8 mouse cellular contexts compared by ENCODE assay signal in the genomic region with DNA sequence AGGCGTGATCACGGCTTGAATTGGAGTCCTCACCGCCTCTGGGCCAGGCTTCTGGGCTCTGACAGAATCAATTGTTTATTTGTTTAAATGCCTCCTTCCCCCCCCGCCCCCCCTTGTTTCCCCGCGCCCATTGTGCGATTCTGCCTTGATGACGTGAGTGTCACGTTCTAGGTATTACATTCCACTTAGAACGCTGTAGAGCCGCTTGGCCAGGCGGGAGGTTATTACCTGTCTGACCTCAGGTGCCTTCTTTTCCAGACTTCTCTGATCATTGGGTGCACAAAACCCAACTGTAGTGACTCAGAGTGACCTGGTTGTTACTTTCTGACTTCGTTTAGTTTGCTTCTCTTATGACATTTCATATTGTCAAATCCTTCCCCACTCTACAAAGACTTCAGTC. TPM values are rescaled to one million over a fixed set of nuclear protein-coding genes. Genes with fewer than 3 reads are reported as not detected.
DNase-seq lines count a peak whose midpoint lies in the region; ATAC-seq and TF ChIP-seq lines count a peak whose summit lies in the region.

No protein-coding gene starts in this region.

- no peaks in the 10 kb centered on the region for H3K36me3 ChIP-seq in kidney, embryonic 15.5 days
- no peaks in the 10 kb centered on the region for H3K36me3 ChIP-seq in embryonic facial prominence, embryonic 11.5 days (replicated peaks; ENCODE audit: control insufficient read depth, insufficient read depth, low read depth, low read length)
- no peaks in the 10 kb centered on the region for H3K36me3 ChIP-seq in intestine, postnatal 0 days (ENCODE audit: control insufficient read depth, insufficient read depth)

- peak overlapping the region; percentile 82 for H3K27ac ChIP-seq in kidney, embryonic 15.5 days
- H3K27ac ChIP-seq in embryonic facial prominence, embryonic 11.5 days (replicated peaks; ENCODE audit: low read depth, low read length): peak overlapping the region; percentile 56; the same call in 1 of the 2 replicates
- peak overlapping the region; percentile 95 for H3K27ac ChIP-seq in intestine, postnatal 0 days (ENCODE audit: low read depth, low read length)

- peak overlapping the region; percentile 63 for H3K4me2 ChIP-seq in kidney, embryonic 15.5 days
- H3K4me2 ChIP-seq in embryonic facial prominence, embryonic 11.5 days (ENCODE audit: low read depth, low read length): peak overlapping the region; percentile 58
- H3K4me2 ChIP-seq in intestine, postnatal 0 days (replicated peaks; ENCODE audit: low read depth): peak overlapping the region; percentile 77

- 1% methylated on average over 12 of the region's 13 CpGs for WGBS in kidney, embryonic 15.5 days
- 4% methylated on average over 11 of the region's 13 CpGs for WGBS in embryonic facial prominence, embryonic 11.5 days
- under 1% methylated on average over 12 of the region's 13 CpGs for WGBS in intestine, postnatal 0 days

- no peak for DNase-seq in kidney, postnatal 10 days
- DNase-seq in embryonic facial prominence, embryonic 11.5 days (ENCODE audit: low spot score): no peak
- DNase-seq in urinary bladder, postnatal 36 days (ENCODE audit: low spot score in 2 of 2): no peak
- DNase-seq in cerebellum, adult 11-12 months: no peak
- no peak for DNase-seq in thymus, postnatal 0 days (ENCODE audit: low spot score)

- H3K9ac ChIP-seq in kidney, embryonic 15.5 days: peak overlapping the region; percentile 63
- H3K9ac ChIP-seq in embryonic facial prominence, embryonic 11.5 days (replicated peaks; ENCODE audit: low read length): peak overlapping the region; percentile 79
- peak overlapping the region; percentile 93 for H3K9ac ChIP-seq in intestine, postnatal 0 days (ENCODE audit: low read depth, low read length)

- H3K4me1 ChIP-seq in kidney, embryonic 15.5 days: peaks cover 6% of the 10 kb centered on the region
- no peaks in the 10 kb centered on the region for H3K4me1 ChIP-seq in embryonic facial prominence, embryonic 11.5 days (ENCODE audit: control insufficient read depth, insufficient read depth, low read length)
- 0 out of 2 replicates have a peak, but pooled peaks cover 3% of the 10 kb centered on the region for H3K4me1 ChIP-seq in intestine, postnatal 0 days (replicated peaks; ENCODE audit: control insufficient read depth, insufficient read depth, low read length)

- TF ChIP-seq CTCF in intestine, postnatal 0 days (IDR thresholded peaks at IDR 0.05; ENCODE audit: low read depth): no peak

- peak overlapping the region; percentile 66 for H3K4me3 ChIP-seq in kidney, embryonic 15.5 days (replicated peaks)
- H3K4me3 ChIP-seq in embryonic facial prominence, embryonic 11.5 days (ENCODE audit: low read depth, low read length): peak overlapping the region; percentile 75
- peak overlapping the region; percentile 99 for H3K4me3 ChIP-seq in intestine, postnatal 0 days (ENCODE audit: low read depth, low read length)

- H3K27me3 ChIP-seq in kidney, embryonic 15.5 days: no peaks in the 10 kb centered on the region
- no peaks in the 10 kb centered on the region for H3K27me3 ChIP-seq in embryonic facial prominence, embryonic 11.5 days (ENCODE audit: control insufficient read depth, insufficient read depth, low read length)
- no peaks in the 10 kb centered on the region for H3K27me3 ChIP-seq in intestine, postnatal 0 days (replicated peaks; ENCODE audit: control insufficient read depth, insufficient read depth, low read length)

- no peaks in the 10 kb centered on the region for H3K9me3 ChIP-seq in kidney, embryonic 15.5 days (replicated peaks)
- no peaks in the 10 kb centered on the region for H3K9me3 ChIP-seq in embryonic facial prominence, embryonic 11.5 days (replicated peaks; ENCODE audit: control insufficient read depth, low read length)
- no peaks in the 10 kb centered on the region for H3K9me3 ChIP-seq in intestine, postnatal 0 days (ENCODE audit: control insufficient read depth)

- ATAC-seq in kidney, embryonic 15.5 days (replicated peaks; ENCODE audit: low FRiP score): no peak; the same call in 1 of the 2 replicates
- no peak; the same call in 1 of the 2 replicates for ATAC-seq in embryonic facial prominence, embryonic 11.5 days (replicated peaks; ENCODE audit: insufficient number of reproducible peaks, low FRiP score, low TSS enrichment, low read depth)
- ATAC-seq in intestine, postnatal 0 days: peak; percentile 50
- peak; percentile 10; the same call in 1 of the 2 replicates for ATAC-seq in megakaryocyte-erythroid progenitor cell, adult 5-6 weeks (replicated peaks; ENCODE audit: low FRiP score, low TSS enrichment, poor library complexity, severe bottlenecking)

RNA-seq across cellular contexts. Expression of a gene that starts 0.6 kb away (rescaled TPM):
- polyA plus RNA-seq in kidney, embryonic 15.5 days (2015; fragmentation: Nextera tagmentation; extraction: Ambion mirVana): 31.8 and 34.9 TPM in 2 replicates
- 26.7 and 27.3 TPM in 2 replicates for polyA plus RNA-seq in embryonic facial prominence, embryonic 11.5 days (2014; fragmentation: Nextera tagmentation; extraction: Ambion mirVana)
- polyA plus RNA-seq in intestine, postnatal 0 days (2015; fragmentation: Nextera tagmentation; extraction: Ambion mirVana): 68.8 and 73.7 TPM in 2 replicates
- total RNA-seq in megakaryocyte-erythroid progenitor cell, adult 5-6 weeks (2014; fragmentation: Nextera tagmentation): 16.7 and 27.7 TPM in 2 replicates
- 9.2 and 16.4 TPM in 2 replicates for total RNA-seq in megakaryocyte-erythroid progenitor cell, adult 5-6 weeks (2017)
- polyA plus RNA-seq in thymus, postnatal 0 days (2015; fragmentation: Nextera tagmentation; extraction: Ambion mirVana): 40.3 and 42.3 TPM in 2 replicates

Comparison
In these comparisons a context has a peak if more than half of its experiments do, and no peak if none do; other contexts are left out.
1. ATAC-seq: peak in intestine, postnatal 0 days (single experiment) and megakaryocyte-erythroid progenitor cell, adult 5-6 weeks (single experiment); none in kidney, embryonic 15.5 days (single experiment) and embryonic facial prominence, embryonic 11.5 days (single experiment).
2. Peak in every context shown above with its lines, with median percentiles within 50 percentile points of each other: H3K27ac ChIP-seq, H3K4me2 ChIP-seq, H3K4me3 ChIP-seq and H3K9ac ChIP-seq.